Mouse (Mus musculus) gastrocnemius, postnatal 14 days (tissue): ENCODE results near the gene Lsm4. TPM values are rescaled to one million over a fixed set of nuclear protein-coding genes. Genes with fewer than 3 reads are reported as not detected.

Source experiments
- DNase-seq: peaks from one replicate; pipeline ENCODE4 v3.0.0; 2021; ENCODE audit warnings: mixed read lengths
- intact Hi-C: fragments of 180-260 bp; cut with DNase I; formaldehyde crosslinking; loops from one replicate; pipeline ENCODE4 v1.15.1; 2025; ENCODE audit warnings: low total_unique reads
- total RNA-seq, 2 experiments: library from RNA; stranded (reverse); gene quantifications; 2 replicates each; pipeline ENCODE4 v1.2.3; 2021

Lsm4 gene
- total RNA-seq, 2 experiments from 2014 or later, result 65.9 to 77.0 TPM

DNA sequence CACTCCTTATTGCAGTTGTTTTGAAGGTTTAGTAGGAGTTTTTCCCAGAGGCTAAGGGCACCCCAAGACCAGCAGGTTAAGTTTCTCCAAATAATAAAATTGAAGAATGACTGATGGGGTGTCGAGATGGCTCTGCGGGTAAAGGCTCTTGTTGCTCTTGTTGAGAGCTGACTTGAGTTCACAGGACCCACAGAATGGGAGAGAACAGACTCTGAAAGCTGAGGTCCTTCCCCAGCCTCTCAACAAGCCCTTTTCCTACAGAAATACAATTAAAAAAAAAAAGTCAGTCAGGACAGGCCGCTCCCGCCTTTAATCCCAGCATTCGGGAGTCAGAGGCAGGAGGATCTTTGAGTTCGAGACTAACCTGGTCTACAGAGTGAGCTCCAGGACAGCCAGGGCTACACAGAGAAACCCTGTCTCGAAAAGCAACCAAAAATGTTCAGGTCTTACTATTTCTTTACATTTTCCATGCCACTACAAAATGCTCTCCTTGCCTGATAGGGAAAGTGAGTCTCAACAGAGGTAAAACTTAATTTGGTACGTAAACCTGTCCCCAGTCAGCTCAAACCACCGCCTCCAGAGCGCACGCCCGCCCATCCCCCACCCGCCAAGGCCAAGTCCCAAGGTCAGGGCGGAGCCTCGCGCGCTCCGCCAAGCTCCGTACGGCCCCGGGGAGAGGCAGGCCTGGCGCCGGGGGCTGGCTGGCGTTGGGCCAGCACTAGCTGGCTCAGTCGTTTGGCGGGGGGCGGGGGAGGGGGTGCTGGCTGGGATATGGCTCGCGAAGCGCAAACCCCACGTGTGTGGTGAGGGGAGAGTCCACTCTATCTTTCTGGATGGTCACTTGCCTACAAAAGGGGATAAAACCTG is 23.2 kb downstream of the Lsm4 start:
- DNase-seq, result peak; percentile 80
- intact Hi-C loops, result no loop called here

DNA sequence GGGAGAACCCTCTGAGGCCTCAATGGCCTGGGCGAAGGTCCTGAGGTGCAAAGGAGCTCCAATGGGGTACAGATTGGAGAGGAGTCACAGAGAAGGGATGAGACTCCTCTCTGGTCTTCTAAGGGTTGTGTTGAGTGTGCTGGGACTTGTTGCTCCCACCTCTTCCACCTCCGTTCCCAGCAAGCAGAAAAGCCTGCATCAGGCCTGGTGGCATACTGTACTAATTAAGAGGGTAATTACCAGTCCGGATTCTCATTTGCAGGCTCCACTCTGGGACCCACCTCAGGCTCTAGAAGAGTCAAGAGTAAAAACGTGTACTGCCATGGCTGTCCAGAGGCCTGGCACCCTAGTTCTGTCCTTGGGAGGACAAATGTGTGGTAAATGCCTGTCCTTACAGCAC is 23.9 kb downstream of the Lsm4 start:
- intact Hi-C loops, result no loop called here
- no peak for DNase-seq

DNA sequence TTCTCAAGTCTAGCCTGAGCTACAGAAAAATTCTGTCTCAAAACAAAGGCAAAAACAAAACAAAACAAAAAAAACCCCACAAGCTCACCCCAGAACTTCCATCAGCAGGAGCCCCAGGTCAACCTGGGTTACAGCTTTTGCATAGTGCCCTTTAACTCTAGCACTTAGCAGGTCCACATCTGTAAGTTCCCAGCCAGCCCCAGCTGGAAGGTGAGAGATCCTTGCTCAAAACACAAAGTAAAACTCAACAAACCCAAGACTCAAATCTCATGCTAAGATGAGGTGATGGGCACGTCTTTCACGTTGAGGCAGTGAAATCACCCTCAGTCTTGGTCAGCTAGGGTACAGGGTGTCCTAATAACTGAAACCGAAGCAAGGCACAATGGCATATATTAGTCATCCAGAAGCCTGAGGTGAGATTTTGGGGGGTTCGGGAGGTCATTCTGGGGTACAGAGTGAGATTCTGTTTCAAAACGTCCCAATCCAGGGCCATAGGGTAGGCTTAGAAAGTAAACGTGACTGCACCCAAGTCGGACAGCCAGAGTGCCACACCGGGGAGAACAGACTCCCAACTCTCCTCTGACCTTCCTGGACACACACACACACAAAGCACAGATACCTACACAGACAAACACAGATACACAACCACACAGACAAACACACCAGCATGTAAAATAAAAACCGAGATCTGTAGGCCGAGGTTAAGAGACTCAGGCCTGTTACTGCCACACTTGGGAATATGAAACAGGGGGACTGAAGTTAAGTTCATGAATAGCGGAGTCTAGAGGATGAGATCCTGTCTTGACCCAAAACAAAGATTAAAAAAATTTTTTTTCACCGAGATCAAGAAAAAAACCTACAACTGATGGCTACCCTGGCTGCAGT is 24.6 kb downstream of the Lsm4 start:
- intact Hi-C loops, result no loop called here
- no peak for DNase-seq

DNA sequence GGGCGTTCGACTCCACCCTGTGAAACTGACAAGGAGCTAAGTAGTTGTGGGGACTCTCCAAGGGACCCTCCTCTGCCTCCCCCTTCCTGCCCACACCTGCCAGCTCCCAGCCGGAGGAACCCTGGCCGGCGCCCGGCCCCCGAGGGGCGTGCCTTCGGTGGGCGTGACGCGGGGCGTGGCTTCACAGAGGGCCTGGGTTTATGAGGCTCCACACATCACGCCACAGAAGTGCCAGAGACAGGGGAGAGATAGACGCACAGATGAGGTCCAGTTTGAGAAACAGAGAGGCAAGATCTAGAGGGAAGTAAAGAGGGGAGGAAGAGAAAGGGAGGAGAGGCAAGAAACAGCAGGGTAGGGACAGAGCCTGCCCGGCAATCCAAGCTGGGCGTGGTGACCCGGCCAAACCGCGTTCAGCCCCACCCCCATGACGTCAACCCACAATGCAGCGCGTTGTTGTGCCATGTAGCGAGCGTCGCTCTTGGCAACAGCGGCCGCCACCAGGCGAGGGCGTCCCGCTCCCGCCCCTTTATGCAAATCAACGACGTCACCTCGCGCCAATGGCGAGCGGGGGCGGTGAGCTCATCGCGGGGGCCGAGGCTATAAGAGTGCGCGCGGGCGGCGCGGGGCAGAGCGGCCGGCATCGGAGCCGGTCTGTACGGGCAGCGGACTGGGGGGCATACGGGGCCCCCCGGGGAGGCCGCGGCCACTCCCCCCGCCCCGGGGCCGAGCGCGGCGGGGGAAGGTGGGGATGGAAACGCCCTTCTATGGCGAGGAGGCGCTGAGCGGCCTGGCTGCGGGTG is 25.5 kb downstream of the Lsm4 start, which contains the start of gene Jund:
Gene Jund, plus strand, starts transcription at position 640 of the 800 bp plus-strand sequence.
- peak; percentile 99 for DNase-seq
- intact Hi-C loops, result no loop called here

DNA sequence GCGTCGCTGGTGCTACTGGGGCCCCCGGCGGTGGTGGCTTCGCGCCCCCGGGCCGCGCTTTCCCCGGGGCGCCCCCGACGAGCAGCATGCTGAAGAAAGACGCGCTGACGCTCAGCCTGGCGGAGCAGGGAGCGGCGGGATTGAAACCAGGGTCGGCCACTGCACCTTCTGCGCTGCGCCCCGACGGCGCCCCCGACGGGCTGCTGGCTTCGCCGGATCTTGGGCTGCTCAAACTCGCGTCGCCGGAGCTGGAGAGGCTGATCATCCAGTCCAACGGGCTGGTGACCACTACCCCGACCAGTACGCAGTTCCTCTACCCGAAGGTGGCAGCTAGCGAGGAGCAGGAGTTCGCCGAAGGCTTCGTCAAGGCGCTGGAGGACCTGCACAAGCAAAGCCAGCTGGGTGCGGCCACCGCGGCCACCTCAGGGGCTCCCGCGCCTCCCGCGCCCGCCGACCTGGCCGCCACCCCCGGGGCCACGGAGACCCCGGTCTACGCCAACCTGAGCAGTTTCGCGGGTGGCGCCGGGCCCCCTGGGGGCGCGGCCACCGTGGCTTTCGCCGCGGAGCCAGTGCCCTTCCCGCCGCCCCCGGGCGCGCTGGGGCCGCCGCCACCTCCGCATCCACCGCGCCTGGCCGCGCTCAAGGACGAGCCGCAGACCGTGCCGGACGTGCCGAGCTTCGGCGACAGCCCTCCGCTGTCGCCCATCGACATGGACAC is 26.2 kb downstream of the Lsm4 start:
- DNase-seq, result peak; percentile 62
- intact Hi-C loops, result no loop called here

DNA sequence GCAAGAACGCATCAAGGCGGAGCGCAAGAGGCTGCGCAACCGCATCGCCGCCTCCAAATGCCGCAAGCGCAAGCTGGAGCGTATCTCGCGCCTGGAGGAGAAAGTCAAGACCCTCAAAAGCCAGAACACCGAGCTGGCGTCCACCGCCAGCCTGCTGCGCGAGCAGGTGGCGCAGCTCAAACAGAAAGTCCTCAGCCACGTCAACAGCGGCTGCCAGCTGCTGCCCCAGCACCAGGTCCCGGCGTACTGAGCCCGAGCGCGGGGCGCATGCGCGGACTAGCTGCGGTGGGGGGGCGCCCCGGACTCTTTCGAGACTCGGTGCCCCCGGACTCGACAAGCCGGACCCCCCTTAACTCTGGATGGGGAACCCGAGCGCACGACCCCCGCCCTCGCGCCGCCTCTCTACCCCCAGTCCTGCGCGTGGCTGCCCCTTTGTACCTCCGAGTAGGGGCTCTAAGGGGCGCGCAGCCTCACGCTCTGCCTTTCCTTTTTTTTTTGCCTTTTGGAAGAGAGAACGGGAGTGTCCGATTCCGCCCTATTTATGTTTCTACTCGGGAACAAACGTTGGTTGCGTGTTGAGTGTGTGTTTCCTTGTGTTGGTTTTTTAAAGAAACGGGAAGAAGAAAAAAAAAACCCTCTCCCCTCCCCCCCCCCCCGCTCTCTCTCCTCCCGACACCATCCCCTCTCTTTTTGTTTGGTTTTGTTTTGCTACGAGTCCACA is 26.9 kb downstream of the Lsm4 start:
- DNase-seq, result peak; percentile 83
- intact Hi-C loops, result loop anchor here (5.0 to 10.0 kb wide), 2 partner anchors 33 to 75 kb away; no protein-coding TSS in a partner anchor

DNA sequence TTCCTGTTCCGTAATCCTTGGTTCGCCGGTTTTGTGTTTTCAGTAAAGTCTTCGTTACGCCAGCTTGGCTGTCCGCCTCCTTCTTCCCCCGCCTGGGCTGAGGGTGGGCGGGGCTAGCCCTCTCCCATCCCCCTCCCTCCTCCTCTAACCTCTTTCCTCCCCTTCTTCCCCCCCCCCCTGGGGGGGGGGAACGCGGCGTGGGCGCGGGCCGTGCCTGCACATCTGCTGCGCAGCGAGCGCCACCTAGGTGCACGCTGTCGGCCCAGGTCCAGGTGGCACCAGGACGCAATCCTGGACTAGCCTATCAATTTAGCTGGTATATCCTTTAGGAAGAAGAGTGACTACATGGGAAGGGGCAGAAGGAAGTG is 27.5 kb downstream of the Lsm4 start:
- DNase-seq, result peak; percentile 91
- intact Hi-C loops, result loop anchor here (5.0 to 10.0 kb wide), 2 partner anchors 33 to 76 kb away; no protein-coding TSS in a partner anchor

DNA sequence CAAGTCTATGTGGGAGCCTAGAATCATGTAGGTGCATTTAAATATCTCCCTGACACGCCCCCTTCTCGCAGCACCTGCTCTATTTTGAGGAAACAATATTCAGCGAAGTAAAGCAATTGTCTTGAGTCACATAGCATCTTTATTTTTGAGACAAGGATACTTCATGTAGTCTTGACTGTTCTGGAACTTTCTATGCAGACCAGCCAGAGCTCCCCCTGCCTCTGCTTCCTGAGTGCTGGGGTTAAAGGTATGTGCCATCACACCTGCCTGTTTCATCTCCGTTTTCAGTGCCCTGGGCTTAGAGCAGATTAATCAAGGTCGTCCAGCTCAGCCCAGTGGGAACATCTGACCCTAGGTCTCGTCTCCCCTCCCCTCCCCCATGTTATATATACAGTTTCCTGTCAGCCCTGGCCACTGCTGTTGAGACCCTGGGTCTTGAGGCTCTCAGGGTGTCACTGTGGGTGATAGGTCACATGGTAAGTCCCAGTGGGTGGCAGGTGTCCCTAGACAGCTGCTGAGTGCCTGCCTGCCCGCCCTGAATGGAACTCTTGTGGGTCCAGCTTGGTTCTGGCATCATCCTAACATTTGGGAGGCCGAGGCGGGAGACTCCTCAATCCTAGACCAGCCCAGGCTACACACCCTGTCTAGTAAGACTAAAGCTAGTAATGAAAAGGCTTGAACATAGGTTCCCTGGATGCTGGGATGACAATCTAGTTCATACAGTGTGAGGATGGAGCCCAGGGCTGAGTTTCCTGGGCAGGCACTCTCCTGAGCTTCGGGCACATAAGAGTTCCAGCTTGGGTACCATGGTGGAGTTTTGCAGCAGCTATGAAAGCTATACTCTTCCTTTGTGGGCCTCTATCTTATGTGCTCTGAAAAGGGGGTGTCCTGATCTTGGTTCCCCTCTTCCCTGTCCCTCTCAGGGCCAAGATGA is 28.3 kb downstream of the Lsm4 start:
- intact Hi-C loops, result loop anchor here (5.0 to 10.0 kb wide), 2 partner anchors 34 to 77 kb away; no protein-coding TSS in a partner anchor
- DNase-seq, result no peak

DNA sequence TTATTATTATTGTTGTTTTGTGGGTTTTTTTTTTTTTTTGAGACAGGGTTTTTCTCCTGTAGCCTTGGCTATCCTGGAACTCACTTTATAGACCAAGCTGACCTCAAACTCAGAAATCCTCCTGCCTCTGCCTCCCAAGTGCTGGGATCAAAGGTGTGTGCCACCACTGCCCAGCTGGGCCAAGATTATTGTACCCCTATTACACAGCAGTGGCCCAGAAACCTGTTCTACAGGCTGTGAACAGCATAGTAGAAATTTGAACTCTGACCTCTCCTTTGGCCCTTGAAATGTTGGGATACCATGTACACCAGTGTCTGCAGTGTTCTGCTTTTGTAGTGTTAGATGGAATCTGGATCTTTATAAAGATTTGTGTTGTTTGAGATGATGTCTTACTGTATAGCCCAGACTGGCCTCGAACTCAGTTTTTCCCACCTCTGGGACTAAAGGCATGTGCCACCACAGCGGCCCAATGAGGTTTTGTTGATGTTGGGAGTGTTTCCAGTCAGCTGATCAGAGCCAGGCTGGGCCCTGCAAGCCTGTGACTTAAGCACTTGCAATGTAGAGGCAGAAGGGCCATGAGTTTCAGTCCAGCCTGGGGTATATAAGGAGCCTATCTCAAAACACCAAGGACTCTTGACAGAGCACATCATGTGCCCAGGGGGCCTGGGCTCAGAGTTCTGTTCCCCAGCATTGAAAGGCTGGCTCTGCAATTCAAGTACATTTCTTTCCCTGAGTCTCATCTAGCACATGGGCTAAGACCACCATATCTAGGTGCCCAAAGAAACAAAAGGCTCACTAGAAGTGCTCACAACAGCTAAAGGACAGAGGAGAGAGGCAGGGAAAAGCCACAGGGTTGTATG is 29.2 kb downstream of the Lsm4 start:
- intact Hi-C loops, result loop anchor here (5.0 to 10.0 kb wide), 2 partner anchors 35 to 77 kb away; no protein-coding TSS in a partner anchor
- no peak for DNase-seq

DNA sequence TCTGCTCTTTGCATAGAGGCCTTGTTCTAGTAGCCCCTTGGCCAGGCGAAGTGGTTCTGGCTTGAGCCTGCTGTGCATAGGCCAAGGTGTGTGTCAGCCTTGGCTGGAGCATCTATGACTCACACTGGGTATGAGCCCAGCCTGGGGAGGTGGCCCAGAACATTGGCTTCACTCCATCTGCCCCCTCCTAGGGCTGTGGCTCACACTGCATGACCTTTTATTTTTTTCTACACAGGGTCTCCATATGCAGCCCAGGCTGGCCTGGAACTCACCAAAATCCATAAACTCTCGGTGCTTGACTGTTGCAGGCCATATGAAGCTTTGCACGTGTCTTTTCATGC is 29.8 kb downstream of the Lsm4 start:
- peak; percentile 86 for DNase-seq
- intact Hi-C loops, result loop anchor here (5.0 to 10.0 kb wide), 2 partner anchors 36 to 78 kb away; no protein-coding TSS in a partner anchor

DNA sequence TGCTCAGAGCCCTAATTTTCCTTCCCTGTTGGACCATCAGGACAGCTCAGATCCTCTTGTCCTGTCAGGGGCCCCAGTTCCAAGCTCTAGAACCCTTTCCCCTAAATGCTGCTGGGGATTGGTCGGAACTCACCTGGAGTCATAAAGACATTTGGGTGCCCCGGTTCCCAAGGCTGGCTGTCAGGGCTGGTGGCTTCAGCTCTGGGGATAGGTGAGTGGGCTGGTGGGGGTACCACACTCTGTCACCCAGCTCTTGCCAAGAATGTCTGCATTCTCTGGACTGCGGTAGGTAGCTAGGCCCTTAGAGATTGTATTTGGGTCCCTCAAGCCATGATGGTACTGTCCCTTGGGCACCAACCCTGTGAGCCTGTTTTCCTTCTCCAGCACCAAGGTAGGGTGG is 30.2 kb downstream of the Lsm4 start, which contains the start of gene Iqcn:
Gene Iqcn, plus strand, starts transcription at position 171 of the 400 bp plus-strand sequence.
- DNase-seq, result no peak
- intact Hi-C loops, result loop anchor here (5.0 to 10.0 kb wide), 2 partner anchors 36 to 78 kb away; no protein-coding TSS in a partner anchor

DNA sequence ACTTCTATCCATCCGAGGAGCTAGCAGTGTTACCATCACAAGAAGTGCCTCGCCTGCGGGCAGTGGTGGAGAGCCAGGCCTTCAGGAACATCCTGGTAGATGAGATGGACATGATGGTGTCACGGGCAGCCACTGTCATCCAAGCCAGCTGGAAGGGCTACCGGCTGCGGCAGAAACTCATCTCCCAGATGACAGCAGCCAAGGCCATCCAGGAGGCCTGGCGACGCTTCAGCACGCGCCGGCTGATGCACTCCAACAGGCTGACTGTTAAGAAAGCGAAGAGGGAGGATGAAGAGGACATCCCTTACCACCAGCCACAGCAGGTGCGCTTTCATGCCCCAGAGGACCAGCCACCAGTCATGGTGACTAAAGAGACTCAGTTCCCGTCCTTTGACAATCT is 35.2 kb downstream of the Lsm4 start:
- DNase-seq, result peak; percentile 58
- intact Hi-C loops, result loop anchor here (10.0 kb wide), 1 partner anchor 83 kb away; no protein-coding TSS in a partner anchor

DNA sequence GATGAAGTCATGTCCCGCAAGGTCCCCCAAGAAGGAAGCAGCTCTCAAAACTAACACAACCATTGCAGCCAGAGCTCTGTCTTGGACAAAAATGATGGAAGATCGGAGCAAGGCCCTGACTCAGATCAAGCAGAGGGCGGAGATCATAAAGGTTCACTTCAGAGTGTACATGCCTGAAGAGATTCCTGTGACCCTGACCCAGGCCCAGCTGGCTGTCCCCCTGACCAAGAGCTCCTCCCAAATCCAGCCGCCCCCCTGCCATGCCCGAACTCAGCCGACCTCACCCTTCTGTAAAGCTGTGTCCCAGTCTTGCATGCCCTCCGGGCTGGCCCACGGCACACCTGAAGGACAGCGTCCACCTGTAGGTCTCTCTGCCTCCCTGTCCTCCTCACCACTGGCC is 36.7 kb downstream of the Lsm4 start:
- intact Hi-C loops, result loop anchor here (5.0 to 10.0 kb wide), 2 partner anchors 38 to 85 kb away; no protein-coding TSS in a partner anchor
- DNase-seq, result no peak

DNA sequence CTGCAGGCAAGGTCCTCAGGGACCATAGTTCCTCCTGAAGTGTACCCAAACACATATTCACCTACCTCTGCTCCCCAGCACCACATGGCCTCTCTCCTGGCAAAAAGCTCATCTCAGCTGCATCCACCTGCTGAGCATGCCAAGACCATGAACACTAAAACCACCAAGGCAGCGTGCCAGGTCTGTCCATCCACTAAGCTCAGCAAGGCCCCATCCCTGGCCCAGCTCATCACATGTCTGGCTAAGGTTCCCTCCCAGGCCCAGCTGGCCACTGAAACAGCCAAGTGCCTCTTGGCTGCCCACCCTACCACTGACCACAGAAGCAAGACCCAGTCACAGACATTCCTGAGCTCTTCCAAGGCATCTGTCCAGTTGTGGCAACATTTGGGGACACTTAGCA is 37.2 kb downstream of the Lsm4 start:
- intact Hi-C loops, result loop anchor here (5.0 kb wide), 1 partner anchor 37 kb away; no protein-coding TSS in a partner anchor
- peak; percentile 76 for DNase-seq

DNA sequence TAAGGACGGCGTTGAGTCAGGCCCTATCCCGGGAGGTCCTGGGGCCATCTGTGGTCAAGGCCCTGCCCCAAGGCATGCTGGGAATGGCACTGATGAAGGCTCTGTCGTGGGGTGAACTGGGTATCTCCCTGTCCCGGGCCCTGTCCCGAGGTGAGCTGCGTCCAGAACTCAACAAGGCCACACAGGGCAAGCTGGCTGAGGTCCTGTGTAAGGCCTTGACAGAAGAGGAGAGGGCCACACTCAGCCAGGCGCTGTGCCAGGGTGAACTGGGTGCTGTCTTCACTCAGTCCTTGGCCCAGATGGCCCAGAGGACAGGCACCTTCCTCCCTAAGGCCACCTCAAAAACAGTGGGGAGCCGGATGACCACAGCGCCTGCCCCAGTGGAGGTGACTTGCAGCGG is 38.0 kb downstream of the Lsm4 start:
- DNase-seq, result peak; percentile 11

DNA sequence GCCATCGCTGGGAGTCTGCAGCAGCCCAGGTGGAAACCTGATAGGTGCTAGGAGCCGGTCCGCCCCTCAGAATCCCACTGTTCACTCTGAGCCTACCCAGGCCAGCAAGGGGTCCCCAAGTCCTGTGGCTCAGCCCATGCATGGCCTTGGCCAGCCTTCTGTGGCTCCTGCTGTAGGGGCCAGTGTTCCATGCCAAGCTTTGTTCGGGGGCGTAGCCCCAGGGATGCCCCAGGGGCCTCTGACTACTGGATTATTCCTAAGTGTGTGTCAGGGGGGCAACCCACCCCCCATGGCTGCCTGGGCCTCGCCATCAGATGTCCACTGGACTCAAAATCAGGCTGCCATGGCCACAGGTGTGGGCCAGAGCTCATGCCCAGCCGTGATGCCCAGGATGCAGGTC is 40.9 kb downstream of the Lsm4 start:
- intact Hi-C loops, result loop anchor here (5.0 kb wide), 1 partner anchor 33 kb away; no protein-coding TSS in a partner anchor
- DNase-seq, result no peak

More for the DNA sequence above, 38.0 kb downstream of the Lsm4 start:
- intact Hi-C loops, result loop anchor here (5.0 kb wide), 1 partner anchor 36 kb away; no protein-coding TSS in a partner anchor
